Mouse (Mus musculus): Measurements from ENCODE around the gene Arfgap3. TPM values are rescaled to one million over a fixed set of nuclear protein-coding genes. Genes with fewer than 3 reads are reported as not detected.

The Arfgap3 gene
- polyA plus RNA-seq, 1 experiment, result 45.3 TPM

- no peak for TF ChIP-seq MYOG (IDR thresholded peaks at IDR 0.05; ENCODE audit: control insufficient read depth in 1 of 3, insufficient read depth in 1 of 3, insufficient read length in 2 of 3, low read depth in 2 of 3)
- no peaks in the 10 kb centered on the region for H3K79me2 ChIP-seq (ENCODE audit: control insufficient read depth, insufficient read depth)
- H3K4me3 ChIP-seq, result no peak overlapping the region
- no peak overlapping the region for H3ac ChIP-seq (ENCODE audit: control insufficient read depth, insufficient read length)
- H3K36me3 ChIP-seq (ENCODE audit: control insufficient read depth, insufficient read depth), result peaks cover 29% of the 10 kb centered on the region
- no peak overlapping the region for H3K4me2 ChIP-seq (ENCODE audit: low read depth)
- H3K27me3 ChIP-seq (ENCODE audit: control insufficient read depth, insufficient read depth, insufficient read length), result no peaks in the 10 kb centered on the region
Observed at GRCm38 (mm10) chr15:83298313-83298712, 51.7 kb downstream of the Arfgap3 start.

GRCm38 (mm10) chr15:83296771-83297311, 53.2 kb downstream of the Arfgap3 start:
- Histone ChIP-seq H3ac (ENCODE audit: control insufficient read depth, insufficient read length) (no peak overlapping the region), H3K4me2 (ENCODE audit: low read depth) (no peak overlapping the region), H3K27me3 (ENCODE audit: control insufficient read depth, insufficient read depth, insufficient read length) (no peaks in the 10 kb centered on the region), H3K79me2 (ENCODE audit: control insufficient read depth, insufficient read depth) (no peaks in the 10 kb centered on the region), H3K4me3 (no peak overlapping the region), H3K36me3 (ENCODE audit: control insufficient read depth, insufficient read depth) (peaks cover 22% of the 10 kb centered on the region)
- TF ChIP-seq TCF3 (IDR thresholded peaks at IDR 0.05; ENCODE audit: insufficient read length, low read depth) (no peak), USF1 (IDR thresholded peaks at IDR 0.05; ENCODE audit: low read depth) (no peak), MYOD1 (IDR thresholded peaks at IDR 0.05; ENCODE audit: control insufficient read depth in 1 of 3, insufficient read length in 2 of 3, low read depth in 2 of 3) (no peak), POLR2AphosphoS2 (IDR thresholded peaks at IDR 0.05; ENCODE audit: insufficient read length, low read depth) (no peak)

- Histone ChIP-seq H3K36me3 (ENCODE audit: control insufficient read depth, insufficient read depth) (peaks cover 22% of the 10 kb centered on the region), H3ac (ENCODE audit: control insufficient read depth, insufficient read length) (no peak overlapping the region), H3K4me2 (ENCODE audit: low read depth) (no peak overlapping the region), H3K27me3 (ENCODE audit: control insufficient read depth, insufficient read depth, insufficient read length) (no peaks in the 10 kb centered on the region), H3K4me3 (no peak overlapping the region), H3K79me2 (ENCODE audit: control insufficient read depth, insufficient read depth) (no peaks in the 10 kb centered on the region)
- no peak for TF ChIP-seq POLR2A (IDR thresholded peaks at IDR 0.05; ENCODE audit: insufficient read length, low read depth)
- TF ChIP-seq TCF3 (IDR thresholded peaks at IDR 0.05; ENCODE audit: insufficient read length, low read depth), result no peak
- TF ChIP-seq E2F4 (IDR thresholded peaks at IDR 0.05; ENCODE audit: insufficient read depth), result no peak
- TF ChIP-seq POLR2AphosphoS2 (IDR thresholded peaks at IDR 0.05; ENCODE audit: insufficient read length, low read depth), result peak; percentile 18
Observed at GRCm38 (mm10) chr15:83296050-83296449, 54.0 kb downstream of the Arfgap3 start.

- Histone ChIP-seq H3K4me3 (no peak overlapping the region), H3K27me3 (ENCODE audit: control insufficient read depth, insufficient read depth, insufficient read length) (no peaks in the 10 kb centered on the region), H3K79me2 (ENCODE audit: control insufficient read depth, insufficient read depth) (no peaks in the 10 kb centered on the region), H3ac (ENCODE audit: control insufficient read depth, insufficient read length) (no peak overlapping the region), H3K4me2 (ENCODE audit: low read depth) (no peak overlapping the region), H3K36me3 (ENCODE audit: control insufficient read depth, insufficient read depth) (peaks cover 15% of the 10 kb centered on the region)
- TF ChIP-seq TCF3 (IDR thresholded peaks at IDR 0.05; ENCODE audit: insufficient read length, low read depth) (no peak), POLR2A (IDR thresholded peaks at IDR 0.05; ENCODE audit: insufficient read length, low read depth) (no peak), E2F4 (IDR thresholded peaks at IDR 0.05; ENCODE audit: insufficient read depth) (no peak), MAX (IDR thresholded peaks at IDR 0.05; ENCODE audit: low read depth) (no peak), POLR2AphosphoS2 (IDR thresholded peaks at IDR 0.05; ENCODE audit: insufficient read length, low read depth) (no peak), USF1 (IDR thresholded peaks at IDR 0.05; ENCODE audit: low read depth) (no peak), REST (IDR thresholded peaks at IDR 0.05; ENCODE audit: insufficient read depth, insufficient read length) (no peak), MYOG (IDR thresholded peaks at IDR 0.05; ENCODE audit: control insufficient read depth in 1 of 3, insufficient read depth in 1 of 3, insufficient read length in 2 of 3, low read depth in 2 of 3) (no peak), SRF (IDR thresholded peaks at IDR 0.05; ENCODE audit: control insufficient read depth, insufficient read length, low read depth) (no peak), TCF12 (IDR thresholded peaks at IDR 0.05; ENCODE audit: insufficient read depth, poor library complexity, severe bottlenecking) (no peak), CEBPB (IDR thresholded peaks at IDR 0.05; ENCODE audit: insufficient read depth, poor library complexity, severe bottlenecking) (no peak), MYOD1 (IDR thresholded peaks at IDR 0.05; ENCODE audit: control insufficient read depth in 1 of 3, insufficient read length in 2 of 3, low read depth in 2 of 3) (no peak)
Observed at GRCm38 (mm10) chr15:83294954-83295353, 55.1 kb downstream of the Arfgap3 start.

GRCm38 (mm10) chr15:83293706-83294645, 56.1 kb downstream of the Arfgap3 start:
- Histone ChIP-seq H3K4me2 (ENCODE audit: low read depth) (peak overlapping the region; percentile 75), H3K79me2 (ENCODE audit: control insufficient read depth, insufficient read depth) (no peaks in the 10 kb centered on the region), H3K36me3 (ENCODE audit: control insufficient read depth, insufficient read depth) (peaks cover 6% of the 10 kb centered on the region), H3K27me3 (ENCODE audit: control insufficient read depth, insufficient read depth, insufficient read length) (no peaks in the 10 kb centered on the region), H3K4me3 (no peak overlapping the region), H3ac (ENCODE audit: control insufficient read depth, insufficient read length) (no peak overlapping the region)
- no peak for TF ChIP-seq MAX (IDR thresholded peaks at IDR 0.05; ENCODE audit: low read depth)
- peak; percentile 2 for TF ChIP-seq POLR2AphosphoS2 (IDR thresholded peaks at IDR 0.05; ENCODE audit: insufficient read length, low read depth)
- no peak for TF ChIP-seq POLR2A (IDR thresholded peaks at IDR 0.05; ENCODE audit: insufficient read length, low read depth)
- TF ChIP-seq SRF (IDR thresholded peaks at IDR 0.05; ENCODE audit: control insufficient read depth, insufficient read length, low read depth), result no peak
